Mouse (Mus musculus): Measurements from ENCODE around the gene 1700022I11Rik. TPM values are rescaled to one million over a fixed set of nuclear protein-coding genes. Genes with fewer than 3 reads are reported as not detected.

1700022I11Rik gene
- polyA plus RNA-seq, 1 experiment from 2014 or later, result 0.56 TPM

DNA sequence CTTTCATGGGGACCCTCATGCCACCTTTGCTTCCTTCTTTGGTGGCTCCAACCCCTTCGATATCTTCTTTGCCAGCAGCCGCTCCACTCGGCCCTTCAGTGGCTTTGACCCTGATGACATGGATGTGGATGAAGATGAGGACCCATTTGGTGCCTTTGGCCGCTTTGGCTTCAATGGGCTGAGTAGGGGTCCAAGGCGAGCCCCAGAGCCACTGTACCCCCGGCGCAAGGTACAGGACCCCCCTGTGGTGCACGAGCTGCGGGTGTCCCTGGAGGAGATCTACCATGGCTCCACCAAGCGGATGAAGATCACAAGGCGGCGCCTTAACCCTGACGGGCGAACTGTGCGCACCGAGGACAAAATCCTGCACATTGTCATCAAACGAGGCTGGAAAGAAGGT, 12.8 kb upstream of the 1700022I11Rik start:
- DNase-seq (ENCODE audit: low spot score) (no peak), ATAC-seq (ENCODE audit: insufficient read depth, low FRiP score, low TSS enrichment) (no peak)
- 90% methylated on average over 17 of the region's 17 CpGs for WGBS

DNA sequence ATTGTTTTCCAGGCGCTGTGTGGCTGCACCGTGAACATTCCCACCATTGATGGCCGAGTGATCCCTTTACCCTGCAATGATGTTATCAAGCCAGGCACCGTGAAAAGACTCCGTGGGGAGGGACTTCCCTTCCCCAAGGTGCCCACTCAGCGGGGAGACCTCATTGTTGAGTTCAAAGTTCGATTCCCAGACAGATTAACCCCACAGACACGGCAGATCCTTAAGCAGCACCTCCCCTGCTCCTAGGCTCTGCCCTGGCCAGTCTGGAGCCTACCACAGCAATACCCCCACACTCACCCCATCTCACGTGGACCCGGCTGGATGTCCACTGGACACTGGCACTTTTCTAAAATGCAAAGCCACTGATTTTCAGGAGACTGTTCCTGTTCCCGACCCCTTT, 12.1 kb upstream of the 1700022I11Rik start:
- no peak overlapping the region for H3K27ac ChIP-seq (ENCODE audit: low read depth, low read length)
- H3K4me3 ChIP-seq (ENCODE audit: low read depth, low read length), result no peak overlapping the region
- H3K36me3 ChIP-seq (ENCODE audit: control insufficient read depth, insufficient read depth, low read length), result peaks cover 12% of the 10 kb centered on the region
- WGBS, result 85% methylated on average over 11 of the region's 11 CpGs
- DNase-seq (ENCODE audit: low spot score) (no peak), ATAC-seq (ENCODE audit: insufficient read depth, low FRiP score, low TSS enrichment) (no peak)
- no peak overlapping the region for H3K4me2 ChIP-seq (ENCODE audit: low read depth)
- no peak overlapping the region for H3K9ac ChIP-seq (ENCODE audit: low read length)
- H3K9me3 ChIP-seq (ENCODE audit: control insufficient read depth, low read length), result no peaks in the 10 kb centered on the region
- H3K4me1 ChIP-seq (ENCODE audit: control insufficient read depth, insufficient read depth, low read length), result peaks cover 17% of the 10 kb centered on the region
- no peaks in the 10 kb centered on the region for H3K27me3 ChIP-seq (ENCODE audit: control insufficient read depth, insufficient read depth, low read length)

More for the DNA sequence above, 12.8 kb upstream of the 1700022I11Rik start:
- H3K9ac ChIP-seq (ENCODE audit: low read length), result no peak overlapping the region
- no peak overlapping the region for H3K4me2 ChIP-seq (ENCODE audit: low read depth)
- H3K4me3 ChIP-seq (ENCODE audit: low read depth, low read length), result no peak overlapping the region
- H3K27ac ChIP-seq (ENCODE audit: low read depth, low read length), result no peak overlapping the region
- peaks cover 12% of the 10 kb centered on the region for H3K36me3 ChIP-seq (ENCODE audit: control insufficient read depth, insufficient read depth, low read length)
- H3K9me3 ChIP-seq (ENCODE audit: control insufficient read depth, low read length), result no peaks in the 10 kb centered on the region
- no peaks in the 10 kb centered on the region for H3K27me3 ChIP-seq (ENCODE audit: control insufficient read depth, insufficient read depth, low read length)
- peaks cover 17% of the 10 kb centered on the region for H3K4me1 ChIP-seq (ENCODE audit: control insufficient read depth, insufficient read depth, low read length)

DNA sequence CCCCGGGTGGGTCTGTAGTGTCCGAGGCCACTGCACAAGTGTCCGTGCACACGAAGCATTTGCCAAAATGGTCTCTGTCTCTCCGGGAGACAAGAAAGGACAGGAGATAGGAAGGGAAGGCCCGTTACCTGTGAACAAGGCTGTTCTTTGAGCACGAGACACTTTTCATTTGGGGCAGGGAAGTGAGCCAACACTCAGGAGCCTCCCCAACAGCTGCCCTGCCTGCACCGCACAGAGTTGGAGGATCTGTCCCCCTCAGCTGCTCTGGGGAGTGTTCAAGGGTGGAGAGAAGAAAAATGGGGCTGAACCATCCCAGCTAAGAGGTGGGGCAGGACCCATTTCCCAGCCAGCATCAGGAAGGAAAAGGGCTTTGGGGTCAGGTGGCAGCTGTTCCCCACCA, 11.4 kb upstream of the 1700022I11Rik start:
- no peak for ATAC-seq (ENCODE audit: insufficient read depth, low FRiP score, low TSS enrichment)
- H3K4me3 ChIP-seq (ENCODE audit: low read depth, low read length), result no peak overlapping the region
- 91% methylated on average over 8 of the region's 8 CpGs for WGBS
- DNase-seq (ENCODE audit: low spot score), result no peak
- H3K4me1 ChIP-seq (ENCODE audit: control insufficient read depth, insufficient read depth, low read length), result peaks cover 10% of the 10 kb centered on the region
- H3K27me3 ChIP-seq (ENCODE audit: control insufficient read depth, insufficient read depth, low read length), result no peaks in the 10 kb centered on the region
- no peaks in the 10 kb centered on the region for H3K9me3 ChIP-seq (ENCODE audit: control insufficient read depth, low read length)
- H3K36me3 ChIP-seq (ENCODE audit: control insufficient read depth, insufficient read depth, low read length), result peaks cover 10% of the 10 kb centered on the region
- H3K27ac ChIP-seq (ENCODE audit: low read depth, low read length), result no peak overlapping the region
- H3K9ac ChIP-seq (ENCODE audit: low read length), result no peak overlapping the region
- no peak overlapping the region for H3K4me2 ChIP-seq (ENCODE audit: low read depth)

DNA sequence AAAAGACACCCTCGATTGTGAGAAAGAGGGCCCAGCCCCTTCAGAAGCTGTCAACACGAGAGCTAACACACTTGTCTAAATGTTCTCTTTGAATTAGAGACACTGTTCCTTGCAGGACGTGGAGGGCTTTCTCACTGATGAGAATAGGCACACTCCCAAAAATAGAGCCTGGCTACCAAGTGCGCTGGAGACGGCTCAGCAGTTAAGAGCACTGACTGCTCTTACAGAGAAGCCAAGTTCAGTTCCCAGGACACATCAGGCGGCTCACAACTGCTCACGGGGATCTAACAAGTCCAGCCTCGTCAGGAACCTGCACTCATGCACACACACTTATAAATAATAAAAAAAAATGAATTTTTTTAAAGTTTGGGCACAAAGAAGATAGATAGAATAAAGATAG, 10.5 kb upstream of the 1700022I11Rik start:
- no peaks in the 10 kb centered on the region for H3K9me3 ChIP-seq (ENCODE audit: control insufficient read depth, low read length)
- 80% methylated on average over 8 of the region's 8 CpGs for whole genome bisulfite sequencing
- no peak overlapping the region for H3K4me3 ChIP-seq (ENCODE audit: low read depth, low read length)
- H3K36me3 ChIP-seq (ENCODE audit: control insufficient read depth, insufficient read depth, low read length), result peaks cover 10% of the 10 kb centered on the region
- DNase-seq (ENCODE audit: low spot score) (no peak), ATAC-seq (ENCODE audit: insufficient read depth, low FRiP score, low TSS enrichment) (no peak)
- no peaks in the 10 kb centered on the region for H3K27me3 ChIP-seq (ENCODE audit: control insufficient read depth, insufficient read depth, low read length)
- no peak overlapping the region for H3K4me2 ChIP-seq (ENCODE audit: low read depth)
- 0 out of 2 replicates have a peak, but pooled peaks cover 3% of the 10 kb centered on the region for H3K4me1 ChIP-seq (ENCODE audit: control insufficient read depth, insufficient read depth, low read length)
- H3K9ac ChIP-seq (ENCODE audit: low read length), result no peak overlapping the region
- H3K27ac ChIP-seq (ENCODE audit: low read depth, low read length), result no peak overlapping the region

DNA sequence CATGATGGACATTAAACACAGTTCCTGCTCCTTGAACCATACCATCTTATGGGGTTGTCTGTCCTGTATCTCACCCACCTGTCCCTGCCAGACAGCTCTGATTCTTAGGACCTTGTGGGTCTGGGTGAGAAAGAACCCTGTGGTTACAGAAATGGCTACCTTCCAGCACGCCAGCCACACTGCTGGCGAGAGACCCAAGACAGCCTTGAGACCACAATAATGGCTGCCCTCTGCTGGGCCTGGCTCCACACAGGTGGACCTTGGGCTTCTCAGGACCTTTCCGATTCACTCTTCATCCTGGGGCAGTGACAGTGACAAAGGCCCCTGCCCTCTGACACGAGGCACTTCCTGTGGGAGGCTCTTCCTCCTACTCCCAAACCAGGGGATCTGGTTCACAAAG, 10.0 kb upstream of the 1700022I11Rik start:
- WGBS, result 68% methylated on average over 4 of the region's 4 CpGs
- Histone ChIP-seq H3K4me3 (ENCODE audit: low read depth, low read length) (no peak overlapping the region), H3K27ac (ENCODE audit: low read depth, low read length) (no peak overlapping the region)

DNA sequence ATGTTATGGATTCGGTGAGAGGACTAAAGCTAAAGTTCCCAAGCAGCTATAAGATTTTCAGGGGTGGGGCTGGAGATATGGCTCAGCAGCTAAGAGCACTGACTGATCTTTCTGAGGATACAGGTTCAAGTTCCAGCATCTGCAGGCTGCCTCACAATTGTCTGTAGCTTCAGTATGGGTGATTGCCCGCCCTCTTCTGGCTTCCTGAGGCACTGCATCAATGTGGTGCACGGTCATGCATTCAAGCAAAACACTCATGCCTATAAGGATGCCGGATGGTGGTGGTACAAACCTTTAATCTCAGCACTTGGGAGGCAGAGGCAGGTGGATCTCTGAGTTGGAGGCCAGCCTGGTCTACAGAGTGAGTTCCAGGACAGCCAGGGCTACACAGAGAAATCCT, 7.8 kb upstream of the 1700022I11Rik start:
- H3K4me1 ChIP-seq (ENCODE audit: control insufficient read depth, insufficient read depth, low read length), result no peaks in the 10 kb centered on the region
- ATAC-seq (ENCODE audit: insufficient read depth, low FRiP score, low TSS enrichment) (no peak), DNase-seq (ENCODE audit: low spot score) (peak; percentile 68)
- H3K4me2 ChIP-seq (ENCODE audit: low read depth), result no peak overlapping the region
- no peaks in the 10 kb centered on the region for H3K9me3 ChIP-seq (ENCODE audit: control insufficient read depth, low read length)
- no peak overlapping the region for H3K4me3 ChIP-seq (ENCODE audit: low read depth, low read length)
- H3K27me3 ChIP-seq (ENCODE audit: control insufficient read depth, insufficient read depth, low read length), result no peaks in the 10 kb centered on the region
- H3K27ac ChIP-seq (ENCODE audit: low read depth, low read length), result no peak overlapping the region
- WGBS, result 33% methylated on average over 4 of the region's 4 CpGs
- no peak overlapping the region for H3K9ac ChIP-seq (ENCODE audit: low read length)
- H3K36me3 ChIP-seq (ENCODE audit: control insufficient read depth, insufficient read depth, low read length), result peaks cover 7% of the 10 kb centered on the region

More for the DNA sequence above, 10.0 kb upstream of the 1700022I11Rik start:
- Histone ChIP-seq H3K36me3 (ENCODE audit: control insufficient read depth, insufficient read depth, low read length) (peaks cover 10% of the 10 kb centered on the region), H3K4me2 (ENCODE audit: low read depth) (no peak overlapping the region), H3K9me3 (ENCODE audit: control insufficient read depth, low read length) (no peaks in the 10 kb centered on the region), H3K9ac (ENCODE audit: low read length) (no peak overlapping the region), H3K4me1 (ENCODE audit: control insufficient read depth, insufficient read depth, low read length) (no peaks in the 10 kb centered on the region), H3K27me3 (ENCODE audit: control insufficient read depth, insufficient read depth, low read length) (no peaks in the 10 kb centered on the region)
- DNase-seq (ENCODE audit: low spot score) (no peak), ATAC-seq (ENCODE audit: insufficient read depth, low FRiP score, low TSS enrichment) (no peak)

DNA sequence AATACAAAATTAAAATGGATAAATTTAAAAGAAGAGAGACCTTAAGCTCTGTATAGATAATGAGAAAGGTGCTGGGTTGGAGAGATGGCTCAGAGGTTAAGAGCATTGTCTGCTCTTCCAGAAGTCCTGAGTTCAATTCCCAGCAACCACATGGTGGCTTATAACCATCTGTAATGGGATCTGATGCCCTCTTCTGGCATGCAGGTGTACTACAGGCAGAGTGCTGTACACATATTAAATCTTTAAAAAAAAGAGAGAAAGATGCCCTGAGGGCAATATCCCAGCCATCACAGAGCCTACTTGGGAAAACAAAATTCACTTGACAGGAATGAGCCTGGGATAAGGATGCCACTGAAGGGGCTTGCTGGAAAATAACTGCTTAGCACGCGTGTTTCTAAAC, 5.9 kb upstream of the 1700022I11Rik start:
- H3K4me3 ChIP-seq (ENCODE audit: low read depth, low read length), result no peak overlapping the region
- no peaks in the 10 kb centered on the region for H3K4me1 ChIP-seq (ENCODE audit: control insufficient read depth, insufficient read depth, low read length)
- DNase-seq (ENCODE audit: low spot score) (no peak), ATAC-seq (ENCODE audit: insufficient read depth, low FRiP score, low TSS enrichment) (no peak)
- no peaks in the 10 kb centered on the region for H3K36me3 ChIP-seq (ENCODE audit: control insufficient read depth, insufficient read depth, low read length)
- no peak overlapping the region for H3K9ac ChIP-seq (ENCODE audit: low read length)
- H3K9me3 ChIP-seq (ENCODE audit: control insufficient read depth, low read length), result no peaks in the 10 kb centered on the region
- WGBS, result 90% methylated on average over 2 of the region's 2 CpGs
- no peak overlapping the region for H3K27ac ChIP-seq (ENCODE audit: low read depth, low read length)
- H3K4me2 ChIP-seq (ENCODE audit: low read depth), result no peak overlapping the region
- H3K27me3 ChIP-seq (ENCODE audit: control insufficient read depth, insufficient read depth, low read length), result no peaks in the 10 kb centered on the region

DNA sequence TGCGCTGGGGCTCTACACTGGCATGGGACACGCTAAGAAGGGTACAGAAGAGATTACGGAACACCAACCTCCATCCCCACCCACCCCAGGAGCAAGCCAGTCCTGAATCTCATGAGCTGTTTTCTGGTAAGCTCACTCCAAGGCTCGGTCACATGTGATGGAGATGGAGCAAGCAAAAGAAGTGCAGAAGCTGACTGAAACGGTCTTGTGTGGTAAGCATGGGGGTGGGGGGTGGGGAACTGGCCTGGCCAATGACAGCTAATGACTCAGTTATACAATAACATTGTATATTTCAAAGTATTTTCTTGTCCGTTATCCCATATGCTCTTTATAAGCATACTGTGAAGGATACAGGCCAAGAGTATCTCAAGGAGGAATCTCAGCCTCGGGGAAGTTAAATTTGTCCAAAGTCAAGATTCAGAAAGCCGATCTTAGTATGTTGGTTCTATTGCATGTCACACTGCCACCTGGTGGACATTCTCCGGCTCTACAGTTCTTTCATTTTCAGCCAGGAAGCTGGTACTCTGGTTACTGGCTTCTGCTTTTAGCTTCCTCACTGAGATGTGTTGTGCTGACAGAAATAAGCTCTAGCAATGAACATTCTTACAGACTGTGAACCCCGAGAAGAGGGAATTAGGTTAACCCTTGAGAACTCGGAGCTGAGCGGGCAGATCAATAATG, 4.2 kb upstream of the 1700022I11Rik start:
- no peak overlapping the region for H3K4me3 ChIP-seq (ENCODE audit: low read depth, low read length)
- 17% methylated on average over 12 of the region's 12 CpGs for WGBS
- no peak overlapping the region for H3K27ac ChIP-seq (ENCODE audit: low read depth, low read length)

DNA sequence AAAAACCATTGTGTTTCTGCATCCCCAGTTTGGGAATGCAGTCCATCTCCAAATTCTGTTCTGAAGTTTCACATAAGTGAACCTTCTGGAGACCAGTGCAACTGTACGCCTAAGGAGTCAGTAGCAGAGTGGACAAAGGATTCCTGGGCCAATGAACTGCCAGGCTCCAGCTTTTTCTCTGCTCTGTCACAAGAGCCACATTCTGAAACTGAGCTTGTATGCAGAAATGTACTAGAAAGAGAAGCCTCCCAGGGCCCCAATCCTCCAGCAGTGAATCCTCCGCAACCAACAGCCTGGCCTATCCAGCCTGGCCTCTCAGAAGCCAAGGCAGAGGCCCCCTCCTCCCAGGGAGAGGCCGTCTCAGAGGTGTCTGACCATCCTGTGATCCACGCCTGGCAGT, 3.5 kb downstream of the 1700022I11Rik start:
- Histone ChIP-seq H3K9ac (ENCODE audit: low read length) (no peak overlapping the region), H3K27me3 (ENCODE audit: control insufficient read depth, insufficient read depth, low read length) (no peaks in the 10 kb centered on the region), H3K9me3 (ENCODE audit: control insufficient read depth, low read length) (no peaks in the 10 kb centered on the region), H3K27ac (ENCODE audit: low read depth, low read length) (no peak overlapping the region), H3K4me1 (ENCODE audit: control insufficient read depth, insufficient read depth, low read length) (no peaks in the 10 kb centered on the region), H3K4me2 (ENCODE audit: low read depth) (no peak overlapping the region), H3K36me3 (ENCODE audit: control insufficient read depth, insufficient read depth, low read length) (no peaks in the 10 kb centered on the region), H3K4me3 (ENCODE audit: low read depth, low read length) (no peak overlapping the region)
- ATAC-seq (ENCODE audit: insufficient read depth, low FRiP score, low TSS enrichment), result no peak
- WGBS, result 71% methylated on average over 4 of the region's 4 CpGs
- DNase-seq (ENCODE audit: low spot score), result no peak

More for the DNA sequence above, 4.2 kb upstream of the 1700022I11Rik start:
- ATAC-seq (ENCODE audit: insufficient read depth, low FRiP score, low TSS enrichment) (0 out of 2 replicates have a peak, but pooled peaks have one; percentile 9), DNase-seq (ENCODE audit: low spot score) (peak; percentile 56)
- Histone ChIP-seq H3K4me1 (ENCODE audit: control insufficient read depth, insufficient read depth, low read length) (no peaks in the 10 kb centered on the region), H3K36me3 (ENCODE audit: control insufficient read depth, insufficient read depth, low read length) (no peaks in the 10 kb centered on the region), H3K27me3 (ENCODE audit: control insufficient read depth, insufficient read depth, low read length) (no peaks in the 10 kb centered on the region), H3K9ac (ENCODE audit: low read length) (no peak overlapping the region), H3K9me3 (ENCODE audit: control insufficient read depth, low read length) (no peaks in the 10 kb centered on the region), H3K4me2 (ENCODE audit: low read depth) (peak overlapping the region; percentile 19; the same call in 1 of the 2 replicates)

Data from neural tube, embryonic 11.5 days (tissue).